Mouse (Mus musculus): ENCODE measurements around the gene Zfp955a. TPM values are rescaled to one million over a fixed set of nuclear protein-coding genes. Genes with fewer than 3 reads are reported as not detected.

Gene Zfp955a
- polyA plus RNA-seq (2015; fragmentation: Nextera tagmentation; extraction: Ambion mirVana) = 15.8 and 17.3 TPM in 2 replicates

DNA sequence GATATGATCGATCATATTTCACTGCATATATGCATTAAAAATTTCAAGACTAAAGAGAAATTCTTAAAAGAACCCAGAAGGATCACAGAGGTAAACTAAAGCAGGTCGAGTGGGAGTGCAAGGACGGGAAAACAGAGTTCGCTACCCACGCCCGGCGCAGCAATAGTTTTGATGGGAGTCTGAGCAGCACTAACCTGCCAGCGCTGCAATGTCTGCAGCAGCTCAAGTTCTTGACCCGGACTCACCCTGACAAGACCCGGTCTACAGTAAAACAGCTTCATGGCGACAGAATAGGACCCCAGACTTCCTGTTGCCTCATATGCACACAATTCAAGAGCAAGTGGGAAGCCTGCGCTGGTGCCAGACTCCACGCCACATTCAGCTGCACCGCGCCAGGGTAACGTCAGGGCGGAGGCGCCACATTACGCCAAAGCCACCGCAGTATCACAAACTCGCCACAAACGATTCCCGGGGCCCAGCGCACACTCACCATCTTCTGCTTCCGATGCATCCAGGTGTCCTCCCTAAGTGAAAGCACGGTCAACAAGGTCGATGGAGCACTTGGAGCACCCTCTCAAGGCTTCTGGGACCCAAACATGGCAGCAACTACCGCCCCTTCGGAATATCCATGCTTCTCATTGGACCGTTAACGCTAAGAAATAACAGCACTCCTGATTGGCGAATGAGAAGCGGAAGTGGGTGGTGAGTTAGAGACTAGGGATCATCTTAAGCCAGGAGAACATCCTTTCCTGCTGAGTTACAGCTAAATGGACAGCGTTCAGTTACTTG is at the start of gene Zfp955a:
Gene Zfp955a (minus strand): TSS at position 616 of the 789 bp plus-strand sequence.

DNA sequence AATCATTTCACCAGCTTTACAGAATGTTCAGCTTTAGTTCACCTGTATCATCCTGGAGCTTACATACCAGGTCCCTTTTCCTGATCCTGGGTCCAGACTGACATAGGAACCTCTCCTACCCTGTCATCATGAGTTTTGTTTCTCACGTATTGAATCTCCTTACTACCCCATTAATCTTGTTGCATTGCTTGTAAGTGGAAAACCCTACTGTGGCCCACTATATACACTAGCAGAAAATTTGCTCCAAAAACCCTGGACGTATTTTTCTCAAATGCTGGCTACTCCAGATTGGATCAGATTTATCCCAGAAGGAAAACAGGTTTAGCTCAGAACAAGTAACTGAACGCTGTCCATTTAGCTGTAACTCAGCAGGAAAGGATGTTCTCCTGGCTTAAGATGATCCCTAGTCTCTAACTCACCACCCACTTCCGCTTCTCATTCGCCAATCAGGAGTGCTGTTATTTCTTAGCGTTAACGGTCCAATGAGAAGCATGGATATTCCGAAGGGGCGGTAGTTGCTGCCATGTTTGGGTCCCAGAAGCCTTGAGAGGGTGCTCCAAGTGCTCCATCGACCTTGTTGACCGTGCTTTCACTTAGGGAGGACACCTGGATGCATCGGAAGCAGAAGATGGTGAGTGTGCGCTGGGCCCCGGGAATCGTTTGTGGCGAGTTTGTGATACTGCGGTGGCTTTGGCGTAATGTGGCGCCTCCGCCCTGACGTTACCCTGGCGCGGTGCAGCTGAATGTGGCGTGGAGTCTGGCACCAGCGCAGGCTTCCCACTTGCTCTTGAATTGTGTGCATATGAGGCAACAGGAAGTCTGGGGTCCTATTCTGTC is 34.3 kb upstream of the Zfp955a start, which contains the start of gene Zfp955b:
Gene Zfp955b (plus strand): TSS at position 506 of the 837 bp plus-strand sequence.

DNA sequence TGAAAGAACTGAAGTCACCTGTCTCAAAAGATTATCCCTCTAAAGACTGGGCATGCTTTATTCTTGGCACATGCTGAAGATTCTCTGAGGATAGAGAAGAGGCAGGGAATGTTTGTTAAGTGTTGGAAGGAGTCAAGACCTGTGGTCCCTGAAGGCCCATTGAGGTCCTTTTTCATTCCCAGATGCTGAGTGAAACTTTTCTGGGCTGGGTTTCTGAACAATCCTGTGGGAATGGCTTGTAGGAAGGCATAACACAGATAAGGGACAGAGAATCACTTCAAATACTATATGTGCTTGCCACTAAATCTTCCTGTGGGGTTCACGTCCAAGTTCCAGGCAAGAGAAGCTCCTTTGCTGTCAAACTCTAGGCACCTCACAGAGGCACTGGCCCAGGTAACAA is 9.4 kb upstream of the Zfp955a start, which contains the start of gene Olfr63:
Gene Olfr63 (plus strand): TSS at position 301 of the 400 bp plus-strand sequence.

GRCm38 (mm10) chr17:33221590-33221989 is 33.4 kb downstream of the Zfp955a start, which contains the start of gene Olfr1564:
Gene Olfr1564 (minus strand): TSS chr17:33221690.

DNA sequence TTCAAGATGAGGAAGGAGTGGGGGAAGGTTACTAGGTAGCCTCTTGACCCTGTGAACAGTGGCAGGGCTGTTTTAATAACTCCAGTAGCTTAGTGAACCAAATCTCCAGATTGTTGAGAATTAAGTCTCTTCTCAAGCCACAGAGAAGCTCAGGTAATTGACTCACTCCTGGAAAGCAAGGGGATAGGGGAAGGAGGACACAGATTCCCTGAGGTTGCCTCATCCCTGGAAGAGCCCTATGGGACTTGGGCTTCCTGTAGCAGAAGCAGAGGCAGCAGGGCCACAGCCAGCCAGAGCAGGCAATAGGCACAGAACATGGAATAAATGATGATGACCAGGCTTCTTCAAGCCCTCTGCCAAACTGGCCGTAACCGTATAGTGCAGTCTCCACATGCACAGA is 63.9 kb downstream of the Zfp955a start, which contains the start of gene Olfr239:
Gene Olfr239 (plus strand): TSS at position 301 of the 400 bp plus-strand sequence.

Other genes with a start within 250 kb of the Zfp955a start
- gene Zfp763, start 221.7 kb downstream of the Zfp955a start, polyA plus RNA-seq (2015; fragmentation: Nextera tagmentation; extraction: Ambion mirVana) = 15.2 and 18.3 TPM in 2 replicates
- gene 4921501E09Rik, start 187.1 kb downstream of the Zfp955a start, polyA plus RNA-seq (2015; fragmentation: Nextera tagmentation; extraction: Ambion mirVana) = not detected in 2 replicates
- 14.7 and 17.0 TPM in 2 replicates for gene Zfp563, start 165.8 kb downstream of the Zfp955a start, polyA plus RNA-seq (2015; fragmentation: Nextera tagmentation; extraction: Ambion mirVana)
- 0.57 and 0.78 TPM in 2 replicates for gene Morc2b, start 115.5 kb downstream of the Zfp955a start, polyA plus RNA-seq (2015; fragmentation: Nextera tagmentation; extraction: Ambion mirVana)
- gene Olfr55, start 86.7 kb downstream of the Zfp955a start, polyA plus RNA-seq (2015; fragmentation: Nextera tagmentation; extraction: Ambion mirVana) = 0.04 and 0.06 TPM in 2 replicates
- gene Olfr239, start 63.8 kb downstream of the Zfp955a start, polyA plus RNA-seq (2015; fragmentation: Nextera tagmentation; extraction: Ambion mirVana) = not detected in 2 replicates
- gene Olfr1564, start 33.5 kb downstream of the Zfp955a start, polyA plus RNA-seq (2015; fragmentation: Nextera tagmentation; extraction: Ambion mirVana) = 0.09 TPM in 1 of 2 replicates, not detected in the other
- gene Olfr63, start 9.5 kb upstream of the Zfp955a start, polyA plus RNA-seq (2015; fragmentation: Nextera tagmentation; extraction: Ambion mirVana) = 0.04 TPM in 1 of 2 replicates, not detected in the other
- gene Zfp955b, start 34.4 kb upstream of the Zfp955a start, polyA plus RNA-seq (2015; fragmentation: Nextera tagmentation; extraction: Ambion mirVana) = 16.7 and 18.2 TPM in 2 replicates
- gene Zfp81, start 103.7 kb upstream of the Zfp955a start, polyA plus RNA-seq (2015; fragmentation: Nextera tagmentation; extraction: Ambion mirVana) = 8.5 and 10.0 TPM in 2 replicates
- gene Zfp101, start 139.5 kb upstream of the Zfp955a start, polyA plus RNA-seq (2015; fragmentation: Nextera tagmentation; extraction: Ambion mirVana) = 7.2 and 7.4 TPM in 2 replicates
- not detected in 2 replicates for gene Actl9, start 177.8 kb upstream of the Zfp955a start, polyA plus RNA-seq (2015; fragmentation: Nextera tagmentation; extraction: Ambion mirVana)